28 mouse cellular contexts compared by ENCODE assay signal in the genomic region with DNA sequence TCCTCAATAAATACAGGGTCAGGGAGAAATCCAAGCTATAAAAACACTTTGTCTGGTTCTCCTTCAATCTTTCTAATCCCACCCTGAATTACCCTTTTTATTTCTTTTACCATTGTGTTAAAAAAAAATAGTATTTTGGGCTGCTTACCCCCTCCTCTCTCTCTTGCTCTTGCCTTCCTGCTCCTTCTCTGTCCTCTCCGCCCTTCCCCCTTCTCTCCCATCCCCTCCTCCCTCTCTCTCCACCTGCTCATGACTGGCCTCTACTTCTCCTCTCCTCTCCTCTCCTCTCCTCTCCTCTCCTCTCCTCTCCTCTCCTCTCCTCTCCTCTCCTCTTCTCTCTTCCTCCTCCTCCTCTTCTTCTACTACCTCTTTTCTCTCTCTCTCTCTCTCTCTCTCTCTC.
A peak's percentile ranks its signal among the peaks of the same experiment; 100 is the strongest.
DNase-seq lines count a peak whose midpoint lies in the region; ATAC-seq and TF ChIP-seq lines count a peak whose summit lies in the region.
"Had no signal": no experiment of that assay in that cellular context is flagged by ENCODE, and none has a peak within 500 bp of the region (broad histone marks: within the 10 kb centered on the region; RNA-seq: fewer than 3 reads in every experiment).

No protein-coding gene starts in this region.

- no peaks in the 10 kb centered on the region for H3K36me3 ChIP-seq in forebrain, embryonic 15.5 days
- no peaks in the 10 kb centered on the region for H3K36me3 ChIP-seq in forebrain, embryonic 11.5 days (ENCODE audit: control insufficient read depth, insufficient read depth, low read length)
- H3K36me3 ChIP-seq: embryonic facial prominence, embryonic 12.5 days; embryonic facial prominence, embryonic 15.5 days; G1E; heart, embryonic 10.5 days; hindbrain, embryonic 15.5 days; intestine, embryonic 15.5 days had no signal

- no peak for TF ChIP-seq CTCF in cerebellum, adult 2 months (IDR thresholded peaks at IDR 0.05; ENCODE audit: borderline replicate concordance, insufficient read depth, low read depth, low read length)
- TF ChIP-seq CTCF in layer of hippocampus, adult 2 months (conservative IDR thresholded peaks at IDR 0.05), result no peak

- no peak overlapping the region for H3K4me2 ChIP-seq in forebrain, embryonic 15.5 days (replicated peaks)
- no peak overlapping the region for H3K4me2 ChIP-seq in forebrain, embryonic 11.5 days (ENCODE audit: low read depth, low read length, severe bottlenecking)
- H3K4me2 ChIP-seq: embryonic facial prominence, embryonic 12.5 days; embryonic facial prominence, embryonic 15.5 days; hindbrain, embryonic 15.5 days; intestine, embryonic 15.5 days had no signal

- H3K27ac ChIP-seq in cerebellum, adult 2 months (ENCODE audit: insufficient read depth, low read length), result peak overlapping the region; percentile 99; the same call in 1 of the 2 replicates
- H3K27ac ChIP-seq in forebrain, embryonic 15.5 days (replicated peaks), result peak overlapping the region; percentile 55
- no peak overlapping the region for H3K27ac ChIP-seq in forebrain, embryonic 11.5 days (ENCODE audit: low read depth, low read length)
- peak overlapping the region; percentile 95 for H3K27ac ChIP-seq in layer of hippocampus, adult 2 months
- H3K27ac ChIP-seq: embryonic facial prominence, embryonic 12.5 days; embryonic facial prominence, embryonic 15.5 days; heart, adult 2 months; intestine, embryonic 15.5 days had no signal

- no peak for TF ChIP-seq POLR2A in cerebellum, adult 2 months (IDR thresholded peaks at IDR 0.05; ENCODE audit: borderline replicate concordance, insufficient read depth, low read length)

- peaks cover 12% of the 10 kb centered on the region; the same call in 1 of the 2 replicates for H3K4me1 ChIP-seq in cerebellum, adult 2 months (ENCODE audit: control insufficient read depth, insufficient read depth, low read length)
- peaks cover 9% of the 10 kb centered on the region for H3K4me1 ChIP-seq in forebrain, embryonic 15.5 days
- H3K4me1 ChIP-seq in forebrain, embryonic 11.5 days (replicated peaks; ENCODE audit: control insufficient read depth, insufficient read depth, low read length), result no peaks in the 10 kb centered on the region
- H3K4me1 ChIP-seq: embryonic facial prominence, embryonic 12.5 days; embryonic facial prominence, embryonic 15.5 days; intestine, embryonic 15.5 days had no signal

- 21% methylated on average over 1 of the region's 1 CpGs for WGBS in cerebellum, adult 2 months
- 84% methylated on average over 1 of the region's 1 CpGs for WGBS in forebrain, embryonic 15.5 days
- WGBS in forebrain, embryonic 11.5 days, result 73% methylated on average over 1 of the region's 1 CpGs

- no peak overlapping the region for H3K9ac ChIP-seq in forebrain, embryonic 15.5 days (replicated peaks)
- H3K9ac ChIP-seq in forebrain, embryonic 11.5 days (ENCODE audit: low read length), result no peak overlapping the region
- H3K9ac ChIP-seq: embryonic facial prominence, embryonic 12.5 days; embryonic facial prominence, embryonic 15.5 days; hindbrain, embryonic 15.5 days; intestine, embryonic 15.5 days had no signal

- no peaks in the 10 kb centered on the region for H3K27me3 ChIP-seq in cerebellum, adult 2 months (ENCODE audit: control insufficient read depth, insufficient read depth, low read length)
- no peaks in the 10 kb centered on the region for H3K27me3 ChIP-seq in forebrain, embryonic 15.5 days
- H3K27me3 ChIP-seq in forebrain, embryonic 11.5 days (ENCODE audit: control insufficient read depth, insufficient read depth, low read length), result no peaks in the 10 kb centered on the region
- H3K27me3 ChIP-seq: CH12.LX; embryonic facial prominence, embryonic 12.5 days; embryonic facial prominence, embryonic 15.5 days; heart, embryonic 13.5 days; hindbrain, embryonic 15.5 days; intestine, embryonic 15.5 days; Patski had no signal

- ATAC-seq in forebrain, embryonic 15.5 days (replicated peaks), result no peak
- no peak for ATAC-seq in forebrain, embryonic 11.5 days (replicated peaks; ENCODE audit: low FRiP score)
- ATAC-seq: forebrain, embryonic 14.5 days; intestine, embryonic 15.5 days; Patski had no signal

- DNase-seq in cerebellum, adult 2 months, result peak; percentile 39 to 51
- no peak for DNase-seq in cerebellum, postnatal 4 days (ENCODE audit: low spot score in 2 of 2)
- DNase-seq in forebrain, embryonic 11.5 days (ENCODE audit: low spot score), result no peak
- no peak for DNase-seq in layer of hippocampus, adult 2 months (ENCODE audit: low spot score in 2 of 2)
- DNase-seq in layer of hippocampus, postnatal 14 days (ENCODE audit: low spot score in 2 of 2), result no peak
- DNase-seq in cerebellum, postnatal 14 days, result peak; percentile 54 to 57
- DNase-seq: adrenal gland, postnatal 10 days; adrenal gland, postnatal 36 days; B cell, adult 2 months; gastrocnemius, postnatal 10 days; gastrocnemius, postnatal 36 days; heart, adult 2 months; heart, postnatal 14 days; heart, postnatal 4 days; kidney, adult 11 months; kidney, adult 8-10 months had no signal

- H3K4me3 ChIP-seq in cerebellum, adult 2 months (replicated peaks; ENCODE audit: insufficient read depth, low read depth, low read length), result peak overlapping the region; percentile 58
- no peak overlapping the region for H3K4me3 ChIP-seq in forebrain, embryonic 15.5 days
- H3K4me3 ChIP-seq in forebrain, embryonic 11.5 days (ENCODE audit: low read depth, low read length), result no peak overlapping the region
- H3K4me3 ChIP-seq in layer of hippocampus, adult 2 months, result no peak overlapping the region
- H3K4me3 ChIP-seq: embryonic facial prominence, embryonic 12.5 days; embryonic facial prominence, embryonic 15.5 days; erythroblast, embryonic 14.5 days; heart, adult 2 months; heart, embryonic 10.5 days; heart, embryonic 13.5 days; hindbrain, embryonic 15.5 days; intestine, embryonic 15.5 days had no signal

- no peaks in the 10 kb centered on the region for H3K9me3 ChIP-seq in forebrain, embryonic 15.5 days
- no peaks in the 10 kb centered on the region for H3K9me3 ChIP-seq in forebrain, embryonic 11.5 days (ENCODE audit: control insufficient read depth, low read length)
- H3K9me3 ChIP-seq: embryonic facial prominence, embryonic 12.5 days; embryonic facial prominence, embryonic 15.5 days; heart, embryonic 10.5 days; heart, embryonic 13.5 days; hindbrain, embryonic 15.5 days; intestine, embryonic 15.5 days had no signal

Comparison
In these comparisons a context has a peak if more than half of its experiments do, and no peak if none do; other contexts are left out.
1. DNase-seq: peak in cerebellum, adult 2 months (2 of 2) and cerebellum, postnatal 14 days (2 of 2); none in cerebellum, postnatal 4 days (0 of 2), forebrain, embryonic 11.5 days (single experiment), layer of hippocampus, adult 2 months (0 of 2) and layer of hippocampus, postnatal 14 days (0 of 2).